In the genomic region with DNA sequence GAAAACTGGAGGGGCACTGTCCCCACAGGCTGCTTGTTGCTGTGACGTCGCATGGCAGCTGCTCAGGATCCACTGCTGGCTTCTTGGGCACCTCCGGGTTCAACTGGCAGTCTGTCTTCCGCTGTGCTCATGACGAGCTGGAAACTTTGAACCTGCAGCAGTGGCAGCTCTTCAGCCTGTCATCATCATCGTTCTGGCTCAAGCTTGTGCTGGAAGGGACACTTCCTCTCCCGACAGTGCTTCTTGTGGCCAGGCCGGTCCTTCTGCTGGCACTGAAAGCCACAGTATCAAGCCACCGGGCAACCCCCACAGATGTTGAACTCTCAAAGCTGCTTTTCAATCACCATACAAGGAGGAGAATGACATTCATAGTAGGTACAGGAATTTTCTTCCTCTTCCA, we compare ENCODE assay signal across 29 mouse cellular contexts.
DNase-seq lines count a peak whose midpoint lies in the region; ATAC-seq and TF ChIP-seq lines count a peak whose summit lies in the region.
"Had no signal": no experiment of that assay in that cellular context is flagged by ENCODE, and none has a peak within 500 bp of the region (broad histone marks: within the 10 kb centered on the region; RNA-seq: fewer than 3 reads in every experiment).

No protein-coding gene starts in this region.

- H3K4me1 ChIP-seq in heart, embryonic 15.5 days (replicated peaks), result peaks cover 32% of the 10 kb centered on the region
- H3K4me1 ChIP-seq in heart, embryonic 10.5 days, result peaks cover 35% of the 10 kb centered on the region
- peaks cover 59% of the 10 kb centered on the region for H3K4me1 ChIP-seq in bone marrow macrophage, adult 2 months (ENCODE audit: control insufficient read depth, insufficient read depth, low read length)

- 0 out of 2 replicates have a peak overlapping the region, but pooled peaks have one; percentile 4 for H3K4me2 ChIP-seq in heart, embryonic 15.5 days
- H3K4me2 ChIP-seq: embryonic facial prominence, embryonic 13.5 days; forebrain, embryonic 12.5 days; forebrain, embryonic 15.5 days; heart, embryonic 11.5 days; hindbrain, embryonic 14.5 days had no signal

- DNase-seq in heart, embryonic 10.5 days (ENCODE audit: low spot score), result no peak
- no peak for DNase-seq in adrenal gland, adult 18-20 months (ENCODE audit: low spot score in 2 of 2)
- no peak for DNase-seq in neural tube, embryonic 10.5 days (ENCODE audit: extremely low spot score, low spot score)
- DNase-seq: adrenal gland, postnatal 10 days; adrenal gland, postnatal 36 days; cerebellum, adult 11 months; cerebellum, adult 2 months; cerebellum, adult 9-11 months; cerebellum, postnatal 25 days; embryo, embryonic 11 days; gastrocnemius, postnatal 25 days; heart, postnatal 14 days; heart, postnatal 4 days had no signal

- 42% methylated on average over 9 of the region's 9 CpGs for WGBS in heart, embryonic 15.5 days
- WGBS in heart, embryonic 10.5 days, result 55% methylated on average over 9 of the region's 9 CpGs

- H3K36me3 ChIP-seq in heart, embryonic 15.5 days, result no peaks in the 10 kb centered on the region
- H3K36me3 ChIP-seq in heart, embryonic 10.5 days, result peaks cover 8% of the 10 kb centered on the region
- H3K36me3 ChIP-seq: embryonic facial prominence, embryonic 10.5 days; embryonic facial prominence, embryonic 13.5 days; forebrain, embryonic 12.5 days; forebrain, embryonic 15.5 days had no signal

- no peak for ATAC-seq in heart, embryonic 15.5 days (replicated peaks; ENCODE audit: insufficient number of reproducible peaks, insufficient read depth, low FRiP score, low read depth)
- ATAC-seq in common myeloid progenitor, adult 5-6 weeks (replicated peaks; ENCODE audit: low read depth, poor library complexity, severe bottlenecking), result peak; percentile 71
- peak; percentile 50 for ATAC-seq in megakaryocyte, adult 5-6 weeks (ENCODE audit: poor library complexity, severe bottlenecking)
- ATAC-seq: activated CD4-positive, CD25-positive, alpha-beta regulatory T cell, adult 4 months; CD4-positive, CD25-positive, alpha-beta regulatory T cell, adult 4 months; forebrain, embryonic 15.5 days; hindbrain, postnatal 0 days; inflammation-experienced regulatory T-cells, adult 6 months; intestine, embryonic 16.5 days had no signal

- TF ChIP-seq CTCF in bone marrow macrophage, adult 2 months (IDR thresholded peaks at IDR 0.05; ENCODE audit: low read depth, low read length), result no peak

- no peak overlapping the region for H3K4me3 ChIP-seq in heart, embryonic 15.5 days
- no peak overlapping the region for H3K4me3 ChIP-seq in heart, embryonic 10.5 days
- no peak overlapping the region for H3K4me3 ChIP-seq in bone marrow macrophage, adult 2 months (ENCODE audit: insufficient read depth, low read length)
- H3K4me3 ChIP-seq: embryonic facial prominence, embryonic 10.5 days; embryonic facial prominence, embryonic 13.5 days; erythroblast, embryonic 14.5 days; forebrain, embryonic 12.5 days; forebrain, embryonic 15.5 days had no signal

- TF ChIP-seq POLR2A in bone marrow macrophage, adult 2 months (IDR thresholded peaks at IDR 0.05; ENCODE audit: borderline replicate concordance, low read depth, low read length), result no peak

- no peaks in the 10 kb centered on the region for H3K27me3 ChIP-seq in heart, embryonic 15.5 days
- H3K27me3 ChIP-seq in heart, embryonic 10.5 days (ENCODE audit: insufficient read depth, poor library complexity, severe bottlenecking), result no peaks in the 10 kb centered on the region
- H3K27me3 ChIP-seq: embryonic facial prominence, embryonic 13.5 days; forebrain, embryonic 12.5 days; forebrain, embryonic 15.5 days had no signal

- no peak overlapping the region for H3K9ac ChIP-seq in heart, embryonic 15.5 days
- H3K9ac ChIP-seq: embryonic facial prominence, embryonic 13.5 days; forebrain, embryonic 12.5 days; forebrain, embryonic 15.5 days; hindbrain, embryonic 14.5 days had no signal

- H3K27ac ChIP-seq in heart, embryonic 15.5 days, result no peak overlapping the region
- no peak overlapping the region for H3K27ac ChIP-seq in heart, embryonic 10.5 days
- peak overlapping the region; percentile 30; the same call in 1 of the 2 replicates for H3K27ac ChIP-seq in bone marrow macrophage, adult 2 months (ENCODE audit: insufficient read depth, low read depth, low read length)
- H3K27ac ChIP-seq: embryonic facial prominence, embryonic 10.5 days; embryonic facial prominence, embryonic 13.5 days; forebrain, embryonic 12.5 days; forebrain, embryonic 15.5 days; hindbrain, embryonic 14.5 days; hindbrain, postnatal 0 days had no signal

- H3K9me3 ChIP-seq in heart, embryonic 15.5 days (replicated peaks), result no peaks in the 10 kb centered on the region
- H3K9me3 ChIP-seq in heart, embryonic 10.5 days, result no peaks in the 10 kb centered on the region; the same call in 1 of the 2 replicates
- H3K9me3 ChIP-seq: embryonic facial prominence, embryonic 10.5 days; forebrain, embryonic 12.5 days; forebrain, embryonic 15.5 days had no signal
